Mouse (Mus musculus) ES-Bruce4 (cell line): ENCODE results near the gene Nosip. TPM values are rescaled to one million over a fixed set of nuclear protein-coding genes. Genes with fewer than 3 reads are reported as not detected.

Experiments
- H3K27ac ChIP-seq: 2 replicates; pipeline ENCODE4 v1.5.1; 2012; ENCODE audit warnings: low read length, inconsistent platforms; ENCODE audit not compliant: insufficient read depth
- H3K27me3 ChIP-seq: 2 replicates; pipeline ENCODE4 v1.6.1; 2012; ENCODE audit warnings: mild to moderate bottlenecking, low read length, inconsistent platforms; ENCODE audit not compliant: control insufficient read depth, poor library complexity, insufficient read depth, severe bottlenecking
- H3K36me3 ChIP-seq: 2 replicates; pipeline ENCODE4 v1.6.1; 2012; ENCODE audit warnings: inconsistent platforms, mild to moderate bottlenecking, low read length, moderate library complexity; ENCODE audit not compliant: control insufficient read depth, poor library complexity, insufficient read depth, severe bottlenecking
- H3K4me1 ChIP-seq: one replicate; pipeline ENCODE4 v1.8.1; 2011; ENCODE audit warnings: low read length; ENCODE audit not compliant: control insufficient read depth, insufficient read depth
- H3K4me3 ChIP-seq: 2 replicates; pipeline ENCODE4 v1.5.1; 2011; ENCODE audit warnings: low read depth, mild to moderate bottlenecking, low read length
- H3K9ac ChIP-seq: 2 replicates; pipeline ENCODE4 v1.6.1; 2012; ENCODE audit warnings: low read depth, mild to moderate bottlenecking, inconsistent platforms; ENCODE audit not compliant: poor library complexity, severe bottlenecking
- H3K9me3 ChIP-seq: replicated peaks from 2 replicates; pipeline ENCODE4 v1.6.1; 2012; ENCODE audit warnings: mild to moderate bottlenecking, low read length, inconsistent platforms; ENCODE audit not compliant: control insufficient read depth, poor library complexity, insufficient read depth, severe bottlenecking
- CTCF ChIP-seq: IDR thresholded peaks from one replicate; pipeline ENCODE4 v1.8.1; 2011; ENCODE audit warnings: low read depth, low read length
- EP300 ChIP-seq: IDR thresholded peaks from 2 replicates; pipeline ENCODE4 v1.6.1; 2011; ENCODE audit warnings: low read depth, low read length; ENCODE audit not compliant: insufficient read depth
- POLR2A ChIP-seq: IDR thresholded peaks from one replicate; pipeline ENCODE4 v1.8.1; 2011; ENCODE audit warnings: low read length; ENCODE audit not compliant: insufficient read depth
- polyA plus RNA-seq: library from polyadenylated mRNA; stranded (reverse); fragments of >200 nt; gene quantifications from 2 replicates; pipeline ENCODE4 v1.2.4, GENCODE M21; 2011; ENCODE audit warnings: low read depth; ENCODE audit not compliant: missing spikeins, insufficient read depth, insufficient read length

Gene Nosip
- polyA plus RNA-seq, 1 experiment: 62.4 TPM

- TF ChIP-seq EP300 (no peak), CTCF (no peak), POLR2A (no peak)
- H3K9me3 ChIP-seq: no peaks in the 10 kb centered on the region
- H3K36me3 ChIP-seq: no peaks in the 10 kb centered on the region
- no peak overlapping the region for H3K4me3 ChIP-seq
- H3K27me3 ChIP-seq: no peaks in the 10 kb centered on the region
- H3K9ac ChIP-seq: no peak overlapping the region
- no peak overlapping the region for H3K27ac ChIP-seq
- no peaks in the 10 kb centered on the region for H3K4me1 ChIP-seq
Measured at GRCm38 (mm10) chr7:45073949-45074348, 11.7 kb downstream of the Nosip start.

- Histone ChIP-seq H3K27me3 (no peaks in the 10 kb centered on the region), H3K9me3 (no peaks in the 10 kb centered on the region), H3K36me3 (no peaks in the 10 kb centered on the region), H3K9ac (no peak overlapping the region), H3K4me3 (no peak overlapping the region), H3K27ac (no peak overlapping the region), H3K4me1 (no peaks in the 10 kb centered on the region)
- no peak for TF ChIP-seq EP300
- no peak for TF ChIP-seq CTCF
- no peak for TF ChIP-seq POLR2A
Measured at GRCm38 (mm10) chr7:45075405-45075804, 13.2 kb downstream of the Nosip start.

DNA sequence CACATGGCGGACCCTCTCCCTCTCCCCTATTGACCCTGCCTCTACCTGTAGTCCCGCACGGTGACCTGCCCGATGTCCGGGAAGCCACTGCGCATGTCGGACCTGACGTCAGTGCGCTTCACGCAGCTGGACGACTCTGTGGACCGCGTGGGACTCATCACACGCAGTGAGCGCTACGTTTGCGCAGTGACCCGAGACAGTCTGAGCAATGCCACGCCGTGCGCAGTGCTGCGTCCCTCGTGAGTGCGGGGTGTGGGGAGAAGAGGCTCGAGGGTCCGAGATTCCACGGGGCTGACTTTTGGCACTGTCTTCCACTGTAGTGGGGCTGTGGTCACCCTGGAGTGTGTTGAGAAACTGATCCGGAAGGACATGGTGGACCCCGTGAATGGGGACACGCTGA lies 14.3 kb downstream of the Nosip start:
- peak overlapping the region; percentile 57 for H3K4me3 ChIP-seq
- TF ChIP-seq CTCF: no peak
- no peak for TF ChIP-seq POLR2A
- TF ChIP-seq EP300: no peak
- no peaks in the 10 kb centered on the region for H3K36me3 ChIP-seq

GRCm38 (mm10) chr7:45077322-45077721 lies 15.1 kb downstream of the Nosip start:
- TF ChIP-seq EP300: no peak
- TF ChIP-seq CTCF: no peak
- no peak for TF ChIP-seq POLR2A
- H3K36me3 ChIP-seq: no peaks in the 10 kb centered on the region

More for the DNA sequence above, 14.3 kb downstream of the Nosip start:
- Histone ChIP-seq H3K4me1 (no peaks in the 10 kb centered on the region), H3K27me3 (no peaks in the 10 kb centered on the region), H3K9ac (peak overlapping the region; percentile 25; the same call in 1 of the 2 replicates), H3K9me3 (no peaks in the 10 kb centered on the region), H3K27ac (no peak overlapping the region)

GRCm38 (mm10) chr7:45077829-45078228 lies 15.6 kb downstream of the Nosip start:
- Histone ChIP-seq H3K27me3 (no peaks in the 10 kb centered on the region), H3K9me3 (no peaks in the 10 kb centered on the region), H3K27ac (no peak overlapping the region), H3K9ac (no peak overlapping the region), H3K4me1 (no peaks in the 10 kb centered on the region), H3K4me3 (no peak overlapping the region), H3K36me3 (no peaks in the 10 kb centered on the region)
- no peak for TF ChIP-seq EP300
- TF ChIP-seq POLR2A: no peak
- no peak for TF ChIP-seq CTCF

More at GRCm38 (mm10) chr7:45077322-45077721, 15.1 kb downstream of the Nosip start:
- no peaks in the 10 kb centered on the region for H3K27me3 ChIP-seq
- H3K4me1 ChIP-seq: no peaks in the 10 kb centered on the region
- no peak overlapping the region for H3K9ac ChIP-seq
- no peak overlapping the region for H3K27ac ChIP-seq
- H3K9me3 ChIP-seq: no peaks in the 10 kb centered on the region
- no peak overlapping the region for H3K4me3 ChIP-seq

DNA sequence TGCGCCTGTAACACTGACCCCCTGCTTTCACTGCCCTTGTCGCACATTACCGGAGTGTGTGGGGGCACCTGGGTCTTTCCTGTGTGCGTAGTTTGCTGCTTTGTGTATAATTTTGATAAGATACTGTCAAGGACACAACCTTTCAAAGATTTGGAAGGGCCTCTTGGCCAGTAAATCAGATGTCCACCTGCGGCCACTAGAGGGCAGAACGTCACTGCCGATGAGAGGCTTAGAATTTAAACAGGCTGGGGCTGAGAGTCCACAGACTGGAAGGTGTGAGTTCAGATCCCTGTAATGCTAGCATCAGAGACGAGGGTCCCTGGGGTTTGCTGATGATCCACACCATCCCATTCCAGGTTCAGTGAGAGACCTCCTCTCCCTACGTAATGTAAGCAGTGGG lies 16.3 kb downstream of the Nosip start:
- TF ChIP-seq EP300: no peak
- no peak for TF ChIP-seq POLR2A
- TF ChIP-seq CTCF: peak; percentile 90
- Histone ChIP-seq H3K27ac (no peak overlapping the region), H3K4me3 (no peak overlapping the region), H3K9ac (no peak overlapping the region), H3K27me3 (no peaks in the 10 kb centered on the region), H3K36me3 (no peaks in the 10 kb centered on the region), H3K4me1 (no peaks in the 10 kb centered on the region), H3K9me3 (no peaks in the 10 kb centered on the region)
